Mouse (Mus musculus) myocyte (in vitro differentiated cells): ENCODE measurements at regions not wholly inside any gene's neighbourhood (a gene's known extent, or its start where the extent isn't known, plus 50 kb on each side); places are given as distances from the start of the nearest gene placed in this dataset.

Experiments
- H3K27me3 ChIP-seq: one replicate; pipeline ENCODE4 v1.6.1; 2011; ENCODE audit not compliant: control insufficient read depth, insufficient read depth, insufficient read length
- H3K36me3 ChIP-seq: one replicate; pipeline ENCODE4 v1.6.1; 2011; ENCODE audit not compliant: control insufficient read depth, insufficient read depth
- H3K4me2 ChIP-seq: one replicate; pipeline ENCODE4 v1.6.1; 2011; ENCODE audit warnings: low read depth, control low read depth
- H3K4me3 ChIP-seq: one replicate; pipeline ENCODE4 v1.5.1; 2011; ENCODE audit warnings: mild to moderate bottlenecking, control low read depth, moderate library complexity
- H3K79me2 ChIP-seq: one replicate; pipeline ENCODE4 v1.6.1; 2011; ENCODE audit not compliant: control insufficient read depth, insufficient read depth
- H3ac ChIP-seq: one replicate; pipeline ENCODE4 v1.6.1; 2011; ENCODE audit not compliant: control insufficient read depth, insufficient read length
- CEBPB ChIP-seq: IDR thresholded peaks from 2 replicates; pipeline ENCODE4 v1.6.1; 2011; ENCODE audit warnings: mild to moderate bottlenecking, moderate library complexity; ENCODE audit not compliant: poor library complexity, insufficient read depth, severe bottlenecking
- E2F4 ChIP-seq: IDR thresholded peaks from one replicate; pipeline ENCODE4 v1.6.1; 2011; ENCODE audit warnings: mild to moderate bottlenecking, control low read depth, moderate library complexity; ENCODE audit not compliant: insufficient read depth
- MAX ChIP-seq: IDR thresholded peaks from one replicate; pipeline ENCODE4 v1.6.1; 2011; ENCODE audit warnings: low read depth, mild to moderate bottlenecking, control low read depth
- MYOD1 ChIP-seq, 3 experiments: IDR thresholded peaks; one replicate each; pipeline ENCODE4 v1.6.1; 2011; ENCODE audit warnings: control low read depth in 2 of 3, low read depth in 2 of 3, mild to moderate bottlenecking in 2 of 3, moderate library complexity in 1 of 3; ENCODE audit not compliant: insufficient read length in 2 of 3, control insufficient read depth in 1 of 3
- MYOG ChIP-seq, 3 experiments: IDR thresholded peaks; one replicate each; pipeline ENCODE4 v1.6.1; 2011; ENCODE audit warnings: control low read depth in 2 of 3, low read depth in 2 of 3, mild to moderate bottlenecking in 2 of 3; ENCODE audit not compliant: insufficient read length in 2 of 3, control insufficient read depth in 1 of 3, insufficient read depth in 1 of 3
- POLR2A ChIP-seq: IDR thresholded peaks from one replicate; pipeline ENCODE4 v1.6.1; 2011; ENCODE audit warnings: low read depth, mild to moderate bottlenecking, control low read depth, moderate library complexity; ENCODE audit not compliant: insufficient read length
- POLR2AphosphoS2 ChIP-seq: IDR thresholded peaks from one replicate; pipeline ENCODE4 v1.6.1; 2011; ENCODE audit warnings: low read depth, control low read depth; ENCODE audit not compliant: insufficient read length
- REST ChIP-seq: IDR thresholded peaks from one replicate; pipeline ENCODE4 v1.6.1; 2011; ENCODE audit warnings: mild to moderate bottlenecking, control low read depth, moderate library complexity; ENCODE audit not compliant: insufficient read depth, insufficient read length
- SRF ChIP-seq: IDR thresholded peaks from one replicate; pipeline ENCODE4 v1.6.1; 2011; ENCODE audit warnings: low read depth; ENCODE audit not compliant: control insufficient read depth, insufficient read length
- TCF12 ChIP-seq: IDR thresholded peaks from one replicate; pipeline ENCODE4 v1.6.1; 2011; ENCODE audit warnings: mild to moderate bottlenecking, control low read depth; ENCODE audit not compliant: poor library complexity, insufficient read depth, severe bottlenecking
- TCF3 ChIP-seq: IDR thresholded peaks from one replicate; pipeline ENCODE4 v1.6.1; 2011; ENCODE audit warnings: low read depth, control low read depth; ENCODE audit not compliant: insufficient read length
- USF1 ChIP-seq: IDR thresholded peaks from one replicate; pipeline ENCODE4 v1.6.1; 2011; ENCODE audit warnings: low read depth, mild to moderate bottlenecking, control low read depth, moderate library complexity

GRCm38 (mm10) chr13:107597217-107597616, 447.0 kb upstream of the Smim15 start:
- Histone ChIP-seq H3K79me2 (no peaks in the 10 kb centered on the region), H3K4me2 (no peak overlapping the region), H3K27me3 (no peaks in the 10 kb centered on the region), H3K36me3 (no peaks in the 10 kb centered on the region), H3ac (no peak overlapping the region), H3K4me3 (no peak overlapping the region)
- TF ChIP-seq USF1 (no peak), SRF (no peak), MYOD1 (IDR thresholded peaks at IDR 0.05; ENCODE audit: control insufficient read depth in 1 of 3, insufficient read length in 2 of 3, low read depth in 2 of 3) (no peak), E2F4 (no peak), POLR2AphosphoS2 (no peak), TCF3 (no peak), REST (no peak), MAX (no peak), POLR2A (no peak), TCF12 (no peak), CEBPB (no peak), MYOG (IDR thresholded peaks at IDR 0.05; ENCODE audit: control insufficient read depth in 1 of 3, insufficient read depth in 1 of 3, insufficient read length in 2 of 3, low read depth in 2 of 3) (no peak)

- Histone ChIP-seq H3K79me2 (no peaks in the 10 kb centered on the region), H3ac (no peak overlapping the region), H3K36me3 (no peaks in the 10 kb centered on the region), H3K27me3 (no peaks in the 10 kb centered on the region), H3K4me2 (no peak overlapping the region), H3K4me3 (no peak overlapping the region)
- TF ChIP-seq POLR2A, result no peak
- TF ChIP-seq TCF3, result no peak
- TF ChIP-seq CEBPB, result no peak
- TF ChIP-seq TCF12, result no peak
- no peak for TF ChIP-seq POLR2AphosphoS2
Measured at GRCm38 (mm10) chr13:107596183-107596582, 448.1 kb upstream of the Smim15 start.

GRCm38 (mm10) chr13:107588399-107589002, 455.7 kb upstream of the Smim15 start:
- no peaks in the 10 kb centered on the region for H3K27me3 ChIP-seq
- H3K36me3 ChIP-seq, result no peaks in the 10 kb centered on the region
- TF ChIP-seq TCF3 (no peak), USF1 (no peak), MAX (no peak), MYOD1 (IDR thresholded peaks at IDR 0.05; ENCODE audit: control insufficient read depth in 1 of 3, insufficient read length in 2 of 3, low read depth in 2 of 3) (no peak), REST (no peak), POLR2A (no peak)

GRCm38 (mm10) chr13:107587678-107588077, 456.6 kb upstream of the Smim15 start:
- no peak overlapping the region for H3ac ChIP-seq
- no peak overlapping the region for H3K4me3 ChIP-seq
- no peaks in the 10 kb centered on the region for H3K79me2 ChIP-seq

More at GRCm38 (mm10) chr13:107588399-107589002, 455.7 kb upstream of the Smim15 start:
- Histone ChIP-seq H3K4me3 (no peak overlapping the region), H3K4me2 (no peak overlapping the region), H3K79me2 (no peaks in the 10 kb centered on the region), H3ac (no peak overlapping the region)

GRCm38 (mm10) chr13:107585936-107586335, 458.3 kb upstream of the Smim15 start:
- no peak overlapping the region for H3K4me3 ChIP-seq
- no peak overlapping the region for H3ac ChIP-seq
- TF ChIP-seq CEBPB (no peak), MYOD1 (IDR thresholded peaks at IDR 0.05; ENCODE audit: control insufficient read depth in 1 of 3, insufficient read length in 2 of 3, low read depth in 2 of 3) (no peak), TCF12 (no peak), E2F4 (no peak), REST (no peak), POLR2AphosphoS2 (no peak), POLR2A (no peak), TCF3 (no peak), SRF (no peak), MYOG (IDR thresholded peaks at IDR 0.05; ENCODE audit: control insufficient read depth in 1 of 3, insufficient read depth in 1 of 3, insufficient read length in 2 of 3, low read depth in 2 of 3) (no peak), MAX (no peak), USF1 (no peak)
- H3K79me2 ChIP-seq, result no peaks in the 10 kb centered on the region
- no peaks in the 10 kb centered on the region for H3K36me3 ChIP-seq
- H3K4me2 ChIP-seq, result no peak overlapping the region
- H3K27me3 ChIP-seq, result no peaks in the 10 kb centered on the region

More at GRCm38 (mm10) chr13:107587678-107588077, 456.6 kb upstream of the Smim15 start:
- Histone ChIP-seq H3K4me2 (no peak overlapping the region), H3K36me3 (no peaks in the 10 kb centered on the region), H3K27me3 (no peaks in the 10 kb centered on the region)
- TF ChIP-seq TCF3, result no peak
- no peak for TF ChIP-seq SRF
- no peak for TF ChIP-seq POLR2A
- no peak for TF ChIP-seq MYOD1 (IDR thresholded peaks at IDR 0.05; ENCODE audit: control insufficient read depth in 1 of 3, insufficient read length in 2 of 3, low read depth in 2 of 3)
- no peak for TF ChIP-seq MYOG (IDR thresholded peaks at IDR 0.05; ENCODE audit: control insufficient read depth in 1 of 3, insufficient read depth in 1 of 3, insufficient read length in 2 of 3, low read depth in 2 of 3)
- no peak for TF ChIP-seq POLR2AphosphoS2
- no peak for TF ChIP-seq TCF12
- TF ChIP-seq REST, result no peak
- TF ChIP-seq USF1, result no peak
- TF ChIP-seq CEBPB, result no peak
- TF ChIP-seq E2F4, result no peak
- TF ChIP-seq MAX, result no peak
